Mouse (Mus musculus): ENCODE measurements at regions not wholly inside any gene's neighbourhood (a gene's known extent, or its start where the extent isn't known, plus 50 kb on each side); places are given as distances from the start of the nearest gene placed in this dataset.

DNA sequence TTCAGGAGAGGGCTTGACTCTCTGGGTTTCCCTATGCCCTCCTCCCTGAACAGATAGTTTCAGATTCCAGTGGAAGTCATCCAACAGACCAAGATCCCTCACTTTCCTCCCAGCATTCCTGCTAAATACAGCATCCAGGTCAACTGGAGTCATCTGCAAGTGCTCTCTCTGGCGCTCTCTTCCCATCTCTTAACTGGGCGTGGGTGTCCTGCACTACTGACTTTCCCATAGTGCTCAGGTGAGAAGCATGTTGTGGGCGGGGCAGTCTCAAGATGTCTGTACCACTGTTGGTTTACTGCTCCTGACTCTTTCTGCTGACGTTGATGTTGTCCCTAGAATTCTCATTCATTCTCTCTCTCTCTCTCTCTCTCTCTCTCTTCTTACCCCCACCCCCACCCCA, 154.0 kb downstream of the Qrsl1 start:
- no peak for TF ChIP-seq POLR2A (IDR thresholded peaks at IDR 0.05; ENCODE audit: insufficient read depth, low read depth, low read length)
- TF ChIP-seq CTCF (IDR thresholded peaks at IDR 0.05; ENCODE audit: insufficient read depth, low read depth, low read length): no peak
